Mouse (Mus musculus) liver, embryonic 12.5 days (tissue): ENCODE data around the gene Zfp979. TPM values are rescaled to one million over a fixed set of nuclear protein-coding genes. Genes with fewer than 3 reads are reported as not detected.
"Not testable (repeated sequence)": the region's sequence is repeated elsewhere in the genome, so short reads cannot be mapped to it uniquely, and the experiment has no call there.

Source experiments
- ATAC-seq: fragments of 200-750 bp; cut with Nextera tagmentation; 2 replicates; pipeline ENCODE4 v1.8.0; 2017; ENCODE audit warnings: moderate number of reproducible peaks, mild to moderate bottlenecking, moderate library complexity
- H3K27ac ChIP-seq: fragments of 300-500 bp; sonication (generic); 2 replicates; pipeline ENCODE4 v1.5.1; 2016; ENCODE audit warnings: mild to moderate bottlenecking
- H3K27me3 ChIP-seq: fragments of 300-500 bp; sonication (generic); replicated peaks from 2 replicates; pipeline ENCODE4 v1.6.1; 2016; ENCODE audit warnings: mild to moderate bottlenecking, moderate library complexity
- H3K36me3 ChIP-seq: fragments of 300-500 bp; sonication (generic); 2 replicates; pipeline ENCODE4 v1.6.1; 2016; ENCODE audit warnings: mild to moderate bottlenecking, moderate library complexity
- H3K4me1 ChIP-seq: fragments of 300-500 bp; sonication (generic); 2 replicates; pipeline ENCODE4 v1.6.1; 2016
- H3K4me2 ChIP-seq: fragments of 300-500 bp; sonication (generic); 2 replicates; pipeline ENCODE4 v1.6.1; 2016; ENCODE audit warnings: mild to moderate bottlenecking, moderate library complexity
- H3K4me3 ChIP-seq: fragments of 300-500 bp; sonication (generic); 2 replicates; pipeline ENCODE4 v1.5.1; 2016; ENCODE audit warnings: mild to moderate bottlenecking, moderate library complexity
- H3K9ac ChIP-seq: fragments of 300-500 bp; sonication (generic); 2 replicates; pipeline ENCODE4 v1.6.1; 2016; ENCODE audit warnings: mild to moderate bottlenecking, moderate library complexity
- H3K9me3 ChIP-seq: fragments of 300-500 bp; sonication (generic); replicated peaks from 2 replicates; pipeline ENCODE4 v1.6.1; 2016; ENCODE audit warnings: mild to moderate bottlenecking, moderate library complexity
- WGBS: fragments of 180-500 bp; shearing (Covaris S2); methylation state at CpG from one replicate; pipeline ENCODE4 v1.1.7; 2016; ENCODE audit not compliant: insufficient replicate concordance; 5-methylcytosine and 5-hydroxymethylcytosine counted together
- polyA plus RNA-seq: library from polyadenylated mRNA; unstranded; fragments of >200 nt; fragmentation: Nextera tagmentation; extraction: Ambion mirVana; gene quantifications from 2 replicates; pipeline ENCODE4 v1.2.1, GENCODE M21; 2016

Gene Zfp979
- polyA plus RNA-seq, 1 experiment from 2014 or later, result 7.1 TPM

GRCm38 (mm10) chr4:147586511-147587473 lies 55.5 kb downstream of the Zfp979 start:
- no peak overlapping the region for H3K9ac ChIP-seq
- H3K4me2 ChIP-seq, result no peak overlapping the region
- H3K27ac ChIP-seq, result no peak overlapping the region
- no peaks in the 10 kb centered on the region for H3K4me1 ChIP-seq
- peaks cover 22% of the 10 kb centered on the region for H3K9me3 ChIP-seq
- no peak for ATAC-seq
- 42% methylated on average over 1 of the region's 1 CpGs for WGBS
- H3K4me3 ChIP-seq, result no peak overlapping the region
- no peaks in the 10 kb centered on the region for H3K27me3 ChIP-seq
- H3K36me3 ChIP-seq, result no peaks in the 10 kb centered on the region

GRCm38 (mm10) chr4:147579371-147579770 lies 62.9 kb downstream of the Zfp979 start:
- H3K27ac ChIP-seq, H3K36me3 ChIP-seq, H3K9ac ChIP-seq, H3K4me2 ChIP-seq, H3K4me3 ChIP-seq, ATAC-seq, H3K27me3 ChIP-seq, H3K4me1 ChIP-seq: not testable (repeated sequence)
- peaks cover 21% of the 10 kb centered on the region for H3K9me3 ChIP-seq
- 63% methylated on average over 4 of the region's 4 CpGs for WGBS

GRCm38 (mm10) chr4:147571156-147571555 lies 71.2 kb downstream of the Zfp979 start:
- not testable (repeated sequence) for H3K4me2 ChIP-seq, H3K27me3 ChIP-seq, ATAC-seq, H3K36me3 ChIP-seq, H3K4me3 ChIP-seq, H3K27ac ChIP-seq, H3K4me1 ChIP-seq, H3K9me3 ChIP-seq, H3K9ac ChIP-seq
- WGBS, result 59% methylated on average over 8 of the region's 8 CpGs

GRCm38 (mm10) chr4:147565426-147566220 lies 76.7 kb downstream of the Zfp979 start:
- Histone ChIP-seq H3K4me2 (no peak overlapping the region), H3K4me1 (no peaks in the 10 kb centered on the region), H3K9ac (no peak overlapping the region), H3K36me3 (no peaks in the 10 kb centered on the region), H3K27me3 (no peaks in the 10 kb centered on the region), H3K9me3 (peaks cover 5% of the 10 kb centered on the region; the same call in 1 of the 2 replicates), H3K27ac (no peak overlapping the region), H3K4me3 (no peak overlapping the region)
- WGBS, result 51% methylated on average over 6 of the region's 6 CpGs
- ATAC-seq, result no peak

Other genes with a start within 250 kb of the Zfp979 start
- gene Zfp982, start 150.1 kb downstream of the Zfp979 start, polyA plus RNA-seq, result 5.2 and 5.7 TPM in 2 replicates
- 0.14 and 0.20 TPM in 2 replicates for gene Gm16503, start 102.3 kb downstream of the Zfp979 start, polyA plus RNA-seq
- gene Zfp985, start 89.2 kb downstream of the Zfp979 start, polyA plus RNA-seq, result 0.21 and 0.29 TPM in 2 replicates
- not detected in 2 replicates for gene Zfp534, start 60.0 kb upstream of the Zfp979 start, polyA plus RNA-seq
- gene Zfp984, start 167.3 kb upstream of the Zfp979 start, polyA plus RNA-seq, result 7.2 and 8.3 TPM in 2 replicates
- 1.4 and 1.5 TPM in 2 replicates for gene Zfp933, start 205.9 kb upstream of the Zfp979 start, polyA plus RNA-seq
- gene Miip, start 226.3 kb upstream of the Zfp979 start, polyA plus RNA-seq, result 34.6 and 36.0 TPM in 2 replicates
- 3.8 and 4.1 TPM in 2 replicates for gene Fv1, start 226.5 kb upstream of the Zfp979 start, polyA plus RNA-seq